Mouse (Mus musculus): ENCODE data around the gene Sarm1. TPM values are rescaled to one million over a fixed set of nuclear protein-coding genes. Genes with fewer than 3 reads are reported as not detected.

The Sarm1 gene
- polyA plus RNA-seq, 1 experiment from 2014 or later: 1.2 TPM

DNA sequence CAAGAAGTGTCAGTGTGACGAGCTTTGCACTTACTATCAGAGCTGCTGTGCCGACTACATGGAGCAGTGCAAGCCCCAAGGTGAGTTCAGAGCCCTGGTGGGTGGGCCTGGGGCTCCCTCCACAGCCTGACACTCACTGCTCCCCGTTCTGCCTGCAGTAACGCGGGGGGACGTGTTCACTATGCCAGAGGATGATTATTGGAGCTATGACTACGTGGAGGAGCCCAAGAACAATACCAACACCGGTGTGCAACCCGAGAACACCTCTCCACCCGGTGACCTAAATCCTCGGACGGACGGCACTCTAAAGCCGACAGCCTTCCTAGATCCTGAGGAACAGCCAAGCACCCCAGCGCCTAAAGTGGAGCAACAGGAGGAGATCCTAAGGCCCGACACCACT is 2.0 kb upstream of the Sarm1 start:
- peaks cover 42% of the 10 kb centered on the region for H3K27me3 ChIP-seq (ENCODE audit: control insufficient read depth, insufficient read depth, low read depth, low read length)
- ATAC-seq (ENCODE audit: low read depth): no peak
- H3K9me3 ChIP-seq (ENCODE audit: control insufficient read depth, low read length): no peaks in the 10 kb centered on the region
- WGBS: 30% methylated on average over 16 of the region's 16 CpGs
- H3K9ac ChIP-seq (ENCODE audit: low read length): no peak overlapping the region
- H3K27ac ChIP-seq (ENCODE audit: low read length): no peak overlapping the region
- peaks cover 8% of the 10 kb centered on the region for H3K4me1 ChIP-seq (replicated peaks; ENCODE audit: control insufficient read depth, insufficient read depth, low read length)
- no peaks in the 10 kb centered on the region for H3K36me3 ChIP-seq (ENCODE audit: control insufficient read depth, insufficient read depth, low read length)
- no peak overlapping the region for H3K4me3 ChIP-seq (ENCODE audit: low read length)
- H3K4me2 ChIP-seq (ENCODE audit: low read depth, low read length): no peak overlapping the region

DNA sequence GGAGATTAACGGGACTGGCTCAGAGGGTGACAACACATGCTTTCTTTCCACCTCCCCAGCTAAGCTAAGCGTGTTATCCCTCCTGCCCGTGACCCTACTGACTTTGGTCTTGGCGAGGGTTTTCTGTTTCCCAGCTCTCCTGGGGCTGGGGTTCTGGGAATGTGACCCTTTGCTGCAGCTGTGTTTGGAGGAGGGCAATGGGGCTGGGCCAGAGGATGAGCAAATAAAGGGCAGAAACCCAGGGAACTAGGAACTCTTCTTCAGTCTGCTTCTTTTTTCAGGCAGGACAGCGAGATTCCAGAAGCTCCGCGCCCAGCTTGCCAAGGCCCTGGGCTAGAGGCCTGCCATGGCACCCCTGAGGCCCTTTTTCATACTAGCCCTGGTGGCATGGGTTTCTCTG is 1.4 kb upstream of the Sarm1 start, which contains the start of gene Vtn:
Gene Vtn (plus strand): TSS at position 88 of the 400 bp plus-strand sequence.
- H3K9me3 ChIP-seq (ENCODE audit: control insufficient read depth, low read length): no peaks in the 10 kb centered on the region

DNA sequence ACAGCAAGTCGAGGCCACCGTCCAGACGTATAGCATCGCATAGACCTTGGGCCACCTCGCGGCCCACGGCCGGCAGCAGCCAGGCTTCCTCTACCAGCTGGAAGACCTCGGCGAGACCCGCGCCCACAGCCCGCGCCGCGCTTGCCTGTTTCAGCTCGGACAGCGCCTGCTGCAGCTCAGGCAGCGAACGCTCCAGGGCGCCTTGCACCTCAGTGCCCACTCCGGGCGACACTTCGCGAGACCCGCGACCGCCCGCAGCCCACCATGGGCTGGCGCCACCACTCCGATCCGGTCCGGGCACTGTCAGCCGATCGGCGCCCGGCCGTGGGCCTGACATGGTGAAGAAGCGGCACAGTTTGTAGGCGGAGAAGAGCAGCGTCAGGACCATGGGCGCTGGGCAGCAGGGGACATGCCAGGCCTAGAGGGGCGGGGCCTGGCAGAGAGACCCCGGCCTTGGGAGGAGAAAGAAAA is 448 bp downstream of the Sarm1 start:
- peak overlapping the region; percentile 56 for H3K4me3 ChIP-seq (ENCODE audit: low read length)
- ATAC-seq (ENCODE audit: low read depth): peak; percentile 21; the same call in 1 of the 2 replicates
- H3K4me2 ChIP-seq (ENCODE audit: low read depth, low read length): peak overlapping the region; percentile 99
- H3K36me3 ChIP-seq (ENCODE audit: control insufficient read depth, insufficient read depth, low read length): no peaks in the 10 kb centered on the region
- no peaks in the 10 kb centered on the region for H3K9me3 ChIP-seq (ENCODE audit: control insufficient read depth, low read length)
- H3K4me1 ChIP-seq (replicated peaks; ENCODE audit: control insufficient read depth, insufficient read depth, low read length): peaks cover 8% of the 10 kb centered on the region
- under 1% methylated on average over 44 of the region's 44 CpGs for WGBS
- 0 out of 2 replicates have a peak overlapping the region, but pooled peaks have one; percentile 11 for H3K9ac ChIP-seq (ENCODE audit: low read length)
- peaks cover 48% of the 10 kb centered on the region for H3K27me3 ChIP-seq (ENCODE audit: control insufficient read depth, insufficient read depth, low read depth, low read length)
- no peak overlapping the region for H3K27ac ChIP-seq (ENCODE audit: low read length)

More for the DNA sequence above, 1.4 kb upstream of the Sarm1 start, which contains the start of gene Vtn:
- H3K27me3 ChIP-seq (ENCODE audit: control insufficient read depth, insufficient read depth, low read depth, low read length): peaks cover 48% of the 10 kb centered on the region
- no peak within 1 kb of the TSS for H3K27ac ChIP-seq (ENCODE audit: low read length)
- H3K36me3 ChIP-seq (ENCODE audit: control insufficient read depth, insufficient read depth, low read length): no peaks in the 10 kb centered on the region
- H3K4me1 ChIP-seq (replicated peaks; ENCODE audit: control insufficient read depth, insufficient read depth, low read length): peaks cover 8% of the 10 kb centered on the region
- 29% methylated on average over 7 of the region's 7 CpGs for WGBS
- H3K4me2 ChIP-seq (ENCODE audit: low read depth, low read length): peak within 1 kb of the TSS; percentile 99
- ATAC-seq (ENCODE audit: low read depth): no peak
- H3K9ac ChIP-seq (ENCODE audit: low read length): no peak within 1 kb of the TSS
- peak within 1 kb of the TSS; percentile 56 for H3K4me3 ChIP-seq (ENCODE audit: low read length)

DNA sequence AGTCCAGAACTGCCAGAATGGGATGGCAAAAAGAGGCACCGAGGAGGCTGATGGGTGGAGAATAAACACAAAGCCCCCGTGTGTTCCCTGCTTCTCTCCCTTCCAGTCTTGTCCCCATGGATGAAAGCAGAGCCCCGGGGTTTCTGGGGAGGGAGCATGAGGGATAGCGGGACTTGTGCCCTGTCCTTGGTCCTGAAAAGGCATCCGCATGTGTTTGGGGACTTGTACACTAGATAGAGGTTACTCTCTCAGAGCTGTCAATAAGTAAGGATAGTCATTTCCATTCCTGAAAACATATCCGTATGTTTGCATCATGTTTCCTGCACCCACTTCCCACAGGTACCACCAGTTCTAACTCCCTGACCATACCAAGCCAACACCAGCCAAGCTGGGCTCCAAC is 1.6 kb downstream of the Sarm1 start:
- H3K4me2 ChIP-seq (ENCODE audit: low read depth, low read length): no peak overlapping the region
- H3K27me3 ChIP-seq (ENCODE audit: control insufficient read depth, insufficient read depth, low read depth, low read length): peaks cover 51% of the 10 kb centered on the region
- H3K4me1 ChIP-seq (replicated peaks; ENCODE audit: control insufficient read depth, insufficient read depth, low read length): peaks cover 8% of the 10 kb centered on the region
- H3K4me3 ChIP-seq (ENCODE audit: low read length): no peak overlapping the region
- H3K36me3 ChIP-seq (ENCODE audit: control insufficient read depth, insufficient read depth, low read length): no peaks in the 10 kb centered on the region
- H3K9me3 ChIP-seq (ENCODE audit: control insufficient read depth, low read length): no peaks in the 10 kb centered on the region
- 4% methylated on average over 6 of the region's 6 CpGs for WGBS
- H3K9ac ChIP-seq (ENCODE audit: low read length): no peak overlapping the region
- ATAC-seq (ENCODE audit: low read depth): no peak
- H3K27ac ChIP-seq (ENCODE audit: low read length): no peak overlapping the region

DNA sequence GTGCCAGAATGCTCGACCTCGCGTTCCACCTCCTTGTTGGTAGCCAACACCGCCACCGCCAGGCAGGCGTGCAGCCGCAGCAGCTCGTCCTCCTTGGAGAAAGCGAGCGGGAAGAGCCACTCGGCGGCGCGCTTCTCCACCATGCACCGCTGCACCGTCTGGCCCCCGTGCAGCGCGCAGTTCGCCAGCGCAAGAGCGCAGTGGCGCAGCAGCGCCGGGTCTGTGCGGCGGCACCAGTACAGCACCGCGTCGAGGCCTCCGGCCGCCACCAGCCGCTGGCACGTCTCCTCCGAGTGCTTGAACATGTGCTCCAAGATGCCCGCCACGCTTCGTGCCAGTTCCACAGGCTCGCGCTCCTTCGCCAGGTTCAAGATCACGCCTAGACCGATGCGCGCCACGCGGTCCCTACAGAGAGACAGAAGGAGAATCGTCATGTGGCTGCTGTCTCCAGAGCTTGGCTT is 6.7 kb downstream of the Sarm1 start:
- H3K9me3 ChIP-seq (ENCODE audit: control insufficient read depth, low read length): no peaks in the 10 kb centered on the region
- H3K36me3 ChIP-seq (ENCODE audit: control insufficient read depth, insufficient read depth, low read length): no peaks in the 10 kb centered on the region
- H3K4me1 ChIP-seq (replicated peaks; ENCODE audit: control insufficient read depth, insufficient read depth, low read length): no peaks in the 10 kb centered on the region
- 10% methylated on average over 47 of the region's 48 CpGs for WGBS
- H3K9ac ChIP-seq (ENCODE audit: low read length): no peak overlapping the region
- peak overlapping the region; percentile 30 for H3K4me3 ChIP-seq (ENCODE audit: low read length)
- H3K4me2 ChIP-seq (ENCODE audit: low read depth, low read length): peak overlapping the region; percentile 40
- peaks cover 61% of the 10 kb centered on the region for H3K27me3 ChIP-seq (ENCODE audit: control insufficient read depth, insufficient read depth, low read depth, low read length)
- H3K27ac ChIP-seq (ENCODE audit: low read length): no peak overlapping the region
- ATAC-seq (ENCODE audit: low read depth): no peak; the same call in 1 of the 2 replicates

DNA sequence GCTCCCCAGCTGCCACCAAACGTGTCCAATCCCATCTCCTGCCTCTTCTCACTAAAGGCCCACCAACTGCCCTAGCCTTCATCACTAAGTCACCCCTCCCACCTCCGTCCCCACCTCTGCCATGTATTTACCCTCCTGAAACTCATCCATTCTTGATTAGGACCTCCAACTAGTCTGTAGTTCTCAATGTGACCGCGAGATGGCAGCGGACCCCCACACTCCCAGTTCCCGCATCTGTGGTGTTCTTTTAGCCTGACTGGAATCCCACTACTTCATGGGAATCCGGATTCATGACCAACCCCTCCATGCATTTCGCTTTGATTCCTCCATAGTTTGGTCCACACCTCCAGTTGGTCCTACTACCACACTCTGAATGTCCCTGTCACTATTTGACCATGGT is 9.4 kb downstream of the Sarm1 start:
- WGBS: 2% methylated on average over 8 of the region's 8 CpGs
- ATAC-seq (ENCODE audit: low read depth): peak; percentile 26; the same call in 1 of the 2 replicates

DNA sequence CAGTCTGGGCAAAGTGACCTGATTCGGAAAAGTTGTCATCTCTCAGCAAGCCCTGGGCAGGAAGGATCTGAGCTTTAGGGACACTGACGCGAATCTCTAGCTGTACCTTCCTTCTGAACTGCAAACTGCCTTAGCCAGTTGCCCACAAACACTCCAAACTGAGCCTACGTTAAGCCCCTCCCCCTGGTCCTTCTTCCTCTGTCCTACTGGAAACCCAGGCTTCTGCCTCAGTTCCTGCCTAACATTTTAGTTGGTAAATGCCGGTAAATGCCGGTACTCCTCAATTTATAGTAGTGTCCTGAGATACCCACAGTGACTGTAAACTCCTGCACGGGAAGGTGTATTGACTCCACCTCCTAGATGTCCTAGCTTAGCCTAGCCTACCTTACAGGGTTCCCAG is 13.9 kb downstream of the Sarm1 start:
- H3K27ac ChIP-seq (ENCODE audit: low read length): no peak overlapping the region
- H3K36me3 ChIP-seq (ENCODE audit: control insufficient read depth, insufficient read depth, low read length): no peaks in the 10 kb centered on the region
- 38% methylated on average over 7 of the region's 7 CpGs for WGBS
- H3K9ac ChIP-seq (ENCODE audit: low read length): no peak overlapping the region
- no peak for ATAC-seq (ENCODE audit: low read depth)
- H3K4me2 ChIP-seq (ENCODE audit: low read depth, low read length): no peak overlapping the region
- H3K4me3 ChIP-seq (ENCODE audit: low read length): no peak overlapping the region
- H3K9me3 ChIP-seq (ENCODE audit: control insufficient read depth, low read length): no peaks in the 10 kb centered on the region
- no peaks in the 10 kb centered on the region for H3K4me1 ChIP-seq (replicated peaks; ENCODE audit: control insufficient read depth, insufficient read depth, low read length)
- peaks cover 24% of the 10 kb centered on the region for H3K27me3 ChIP-seq (ENCODE audit: control insufficient read depth, insufficient read depth, low read depth, low read length)

More for the DNA sequence above, 9.4 kb downstream of the Sarm1 start:
- no peaks in the 10 kb centered on the region for H3K36me3 ChIP-seq (ENCODE audit: control insufficient read depth, insufficient read depth, low read length)
- H3K9me3 ChIP-seq (ENCODE audit: control insufficient read depth, low read length): no peaks in the 10 kb centered on the region
- H3K4me1 ChIP-seq (replicated peaks; ENCODE audit: control insufficient read depth, insufficient read depth, low read length): no peaks in the 10 kb centered on the region
- no peak overlapping the region for H3K4me2 ChIP-seq (ENCODE audit: low read depth, low read length)
- H3K27me3 ChIP-seq (ENCODE audit: control insufficient read depth, insufficient read depth, low read depth, low read length): peaks cover 54% of the 10 kb centered on the region
- no peak overlapping the region for H3K27ac ChIP-seq (ENCODE audit: low read length)
- H3K9ac ChIP-seq (ENCODE audit: low read length): no peak overlapping the region
- H3K4me3 ChIP-seq (ENCODE audit: low read length): no peak overlapping the region

DNA sequence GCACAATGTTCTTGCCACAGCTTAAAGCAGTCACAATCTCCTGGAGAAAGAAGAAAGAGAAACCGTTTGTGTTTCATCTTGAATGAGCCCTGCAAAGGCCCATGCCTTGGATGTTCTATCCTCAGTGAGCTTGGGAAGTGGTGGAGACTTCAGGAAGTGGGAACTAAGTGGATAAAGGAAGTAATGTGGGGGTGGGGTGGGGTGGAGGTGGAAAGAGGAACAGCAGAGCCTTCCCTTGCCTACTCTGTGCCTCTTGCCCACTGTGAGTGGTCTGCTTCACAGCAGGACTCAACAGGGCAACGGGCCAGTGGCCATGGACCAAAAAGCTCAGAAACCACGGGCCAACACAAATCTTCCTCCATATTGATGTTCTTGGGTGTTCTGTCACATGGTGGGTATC is 22.3 kb downstream of the Sarm1 start:
- Histone ChIP-seq H3K4me3 (ENCODE audit: low read length) (no peak overlapping the region), H3K9ac (ENCODE audit: low read length) (no peak overlapping the region), H3K4me2 (ENCODE audit: low read depth, low read length) (no peak overlapping the region), H3K36me3 (ENCODE audit: control insufficient read depth, insufficient read depth, low read length) (no peaks in the 10 kb centered on the region), H3K4me1 (replicated peaks; ENCODE audit: control insufficient read depth, insufficient read depth, low read length) (no peaks in the 10 kb centered on the region), H3K9me3 (ENCODE audit: control insufficient read depth, low read length) (no peaks in the 10 kb centered on the region), H3K27ac (ENCODE audit: low read length) (no peak overlapping the region), H3K27me3 (ENCODE audit: control insufficient read depth, insufficient read depth, low read depth, low read length) (no peaks in the 10 kb centered on the region)
- no peak for ATAC-seq (ENCODE audit: low read depth)
- 70% methylated on average over 3 of the region's 3 CpGs for WGBS

DNA sequence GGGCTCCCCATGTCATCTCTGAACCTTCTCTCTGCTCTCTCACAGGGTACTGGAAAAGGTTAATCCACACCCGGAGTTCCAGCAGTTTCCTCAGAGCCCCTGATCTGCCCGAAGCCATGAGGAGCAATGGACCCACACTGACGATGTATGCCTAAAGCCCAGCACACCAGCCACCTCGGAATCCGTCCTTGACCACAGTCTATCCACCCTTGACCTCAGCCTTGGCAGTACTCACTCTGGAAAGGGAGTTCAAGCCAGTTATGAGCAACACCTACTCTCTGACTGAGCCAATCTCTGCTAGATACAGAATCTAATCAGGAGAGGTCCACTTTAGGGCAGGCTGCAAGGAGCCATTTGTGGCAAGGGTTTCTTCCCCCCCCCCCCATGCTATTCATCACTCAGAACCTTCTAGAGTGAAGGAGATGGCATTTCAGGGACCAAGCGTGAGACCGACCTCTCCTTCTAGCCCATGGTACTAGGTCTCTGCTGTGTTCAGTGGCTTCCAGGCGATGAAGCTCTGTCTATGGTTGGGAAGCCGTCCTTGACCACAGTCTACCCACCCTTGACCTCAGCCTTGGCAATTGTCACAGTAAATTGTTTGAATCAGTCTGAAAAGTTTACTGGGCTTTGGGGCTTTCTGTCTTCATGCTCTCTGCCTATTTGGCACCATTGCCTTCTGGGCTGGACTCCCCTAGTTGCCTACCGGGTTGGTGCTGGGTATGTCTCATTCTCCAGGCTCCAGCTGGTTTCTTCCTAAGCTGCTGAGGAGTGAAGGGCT is 26.0 kb downstream of the Sarm1 start:
- Histone ChIP-seq H3K4me3 (ENCODE audit: low read length) (no peak overlapping the region), H3K9me3 (ENCODE audit: control insufficient read depth, low read length) (no peaks in the 10 kb centered on the region), H3K27ac (ENCODE audit: low read length) (no peak overlapping the region), H3K4me2 (ENCODE audit: low read depth, low read length) (no peak overlapping the region), H3K27me3 (ENCODE audit: control insufficient read depth, insufficient read depth, low read depth, low read length) (no peaks in the 10 kb centered on the region), H3K9ac (ENCODE audit: low read length) (no peak overlapping the region), H3K36me3 (ENCODE audit: control insufficient read depth, insufficient read depth, low read length) (no peaks in the 10 kb centered on the region), H3K4me1 (replicated peaks; ENCODE audit: control insufficient read depth, insufficient read depth, low read length) (peaks cover under 1% of the 10 kb centered on the region)
- no peak for ATAC-seq (ENCODE audit: low read depth)
- 82% methylated on average over 10 of the region's 10 CpGs for WGBS
